Mouse (Mus musculus): Measurements from ENCODE around the gene Dynlt1f.
"Not testable (repeated sequence)": the region's sequence is repeated elsewhere in the genome, so short reads cannot be mapped to it uniquely, and the experiment has no call there.

GRCm38 (mm10) chr17:6621976-6622375 lies 33.7 kb downstream of the Dynlt1f start:
- not testable (repeated sequence) for TF ChIP-seq CTCF (IDR thresholded peaks at IDR 0.05; ENCODE audit: control insufficient read depth, insufficient read depth, insufficient replicate concordance, low read depth, low read length); POLR2A (IDR thresholded peaks at IDR 0.05; ENCODE audit: control insufficient read depth, low read depth, low read length)
